Mouse (Mus musculus): ENCODE data around the gene Ptprn2.

Gene Ptprn2

GRCm38 (mm10) chr12:116952452-116953205, 467.1 kb downstream of the Ptprn2 start:
- no peak for DNase-seq (ENCODE audit: extremely low spot score, low read depth, low spot score)

- no peak for DNase-seq (ENCODE audit: extremely low spot score, low read depth, low spot score)
These were observed 473.6 kb downstream of the Ptprn2 start for GRCm38 (mm10) chr12:116959164-116959563.

GRCm38 (mm10) chr12:116963906-116964305, 478.4 kb downstream of the Ptprn2 start:
- no peak for DNase-seq (ENCODE audit: extremely low spot score, low read depth, low spot score)

GRCm38 (mm10) chr12:116968215-116968939, 482.9 kb downstream of the Ptprn2 start:
- no peak for DNase-seq (ENCODE audit: extremely low spot score, low read depth, low spot score)

- no peak for DNase-seq (ENCODE audit: extremely low spot score, low read depth, low spot score)
These were observed 490.0 kb downstream of the Ptprn2 start for GRCm38 (mm10) chr12:116975547-116975946.

- no peak for DNase-seq (ENCODE audit: extremely low spot score, low read depth, low spot score)
These were observed 491.5 kb downstream of the Ptprn2 start for GRCm38 (mm10) chr12:116976981-116977380.

GRCm38 (mm10) chr12:116978201-116978600, 492.7 kb downstream of the Ptprn2 start:
- no peak for DNase-seq (ENCODE audit: extremely low spot score, low read depth, low spot score)

- DNase-seq (ENCODE audit: extremely low spot score, low read depth, low spot score): no peak
These were observed 495.8 kb downstream of the Ptprn2 start for GRCm38 (mm10) chr12:116981315-116981714.

- no peak for DNase-seq (ENCODE audit: extremely low spot score, low read depth, low spot score)
These were observed 503.6 kb downstream of the Ptprn2 start for GRCm38 (mm10) chr12:116989144-116989543.

GRCm38 (mm10) chr12:117001546-117002148, 516.1 kb downstream of the Ptprn2 start:
- no peak for DNase-seq (ENCODE audit: extremely low spot score, low read depth, low spot score)

GRCm38 (mm10) chr12:117016753-117017595, 531.5 kb downstream of the Ptprn2 start:
- DNase-seq (ENCODE audit: extremely low spot score, low read depth, low spot score): no peak

- no peak for DNase-seq (ENCODE audit: extremely low spot score, low read depth, low spot score)
These were observed 532.4 kb downstream of the Ptprn2 start for GRCm38 (mm10) chr12:117017912-117018311.

- no peak for DNase-seq (ENCODE audit: extremely low spot score, low read depth, low spot score)
These were observed 537.7 kb downstream of the Ptprn2 start for GRCm38 (mm10) chr12:117023235-117023634.

GRCm38 (mm10) chr12:117024916-117025315, 539.4 kb downstream of the Ptprn2 start:
- DNase-seq (ENCODE audit: extremely low spot score, low read depth, low spot score): no peak

- DNase-seq (ENCODE audit: extremely low spot score, low read depth, low spot score): no peak
These were observed 540.2 kb downstream of the Ptprn2 start for GRCm38 (mm10) chr12:117025676-117026075.

GRCm38 (mm10) chr12:117027351-117027750, 541.8 kb downstream of the Ptprn2 start:
- DNase-seq (ENCODE audit: extremely low spot score, low read depth, low spot score): no peak

GRCm38 (mm10) chr12:117028333-117028961, 542.9 kb downstream of the Ptprn2 start:
- DNase-seq (ENCODE audit: extremely low spot score, low read depth, low spot score): no peak

- DNase-seq (ENCODE audit: extremely low spot score, low read depth, low spot score): no peak
These were observed 547.7 kb downstream of the Ptprn2 start for GRCm38 (mm10) chr12:117033172-117033571.

GRCm38 (mm10) chr12:117034506-117034905, 549.0 kb downstream of the Ptprn2 start:
- DNase-seq (ENCODE audit: extremely low spot score, low read depth, low spot score): no peak

- DNase-seq (ENCODE audit: extremely low spot score, low read depth, low spot score): no peak
These were observed 549.7 kb downstream of the Ptprn2 start for GRCm38 (mm10) chr12:117035243-117035642.

All from hindlimb bud, embryonic 11.5 days (tissue).